Mouse (Mus musculus) limb, embryonic 11.5 days (tissue): ENCODE results near the gene Focad. TPM values are rescaled to one million over a fixed set of nuclear protein-coding genes. Genes with fewer than 3 reads are reported as not detected.
"Not testable (repeated sequence)": the region's sequence is repeated elsewhere in the genome, so short reads cannot be mapped to it uniquely, and the experiment has no call there.

Experiments used
- ATAC-seq: fragments of 200-750 bp; cut with Nextera tagmentation; 2 replicates; pipeline ENCODE4 v1.8.0; 2017; ENCODE audit warnings: low read depth; ENCODE audit not compliant: insufficient number of reproducible peaks, low FRiP score, low TSS enrichment
- DNase-seq: peaks from one replicate; pipeline ENCODE4 v3.0.0-alpha.2; 2015; ENCODE audit warnings: low spot score
- H3K27ac ChIP-seq: fragments of 300-500 bp; sonication (generic); replicated peaks from 2 replicates; pipeline ENCODE4 v1.5.1; 2014; ENCODE audit warnings: low read depth, mild to moderate bottlenecking, low read length
- H3K27me3 ChIP-seq: fragments of 300-500 bp; sonication (generic); 2 replicates; pipeline ENCODE4 v1.6.1; 2014; ENCODE audit warnings: mild to moderate bottlenecking, low read length, mixed read lengths; ENCODE audit not compliant: control insufficient read depth, insufficient read depth
- H3K36me3 ChIP-seq: fragments of 300-500 bp; sonication (generic); 2 replicates; pipeline ENCODE4 v1.6.1; 2014; ENCODE audit warnings: mild to moderate bottlenecking, low read length, moderate library complexity, mixed read lengths; ENCODE audit not compliant: control insufficient read depth, insufficient read depth
- H3K4me1 ChIP-seq: fragments of 300-500 bp; sonication (generic); 2 replicates; pipeline ENCODE4 v1.6.1; 2014; ENCODE audit warnings: low read length, mixed read lengths; ENCODE audit not compliant: control insufficient read depth, insufficient read depth
- H3K4me2 ChIP-seq: fragments of 300-500 bp; sonication (generic); 2 replicates; pipeline ENCODE4 v1.6.1; 2014; ENCODE audit warnings: low read depth, mild to moderate bottlenecking, moderate library complexity; ENCODE audit not compliant: severe bottlenecking
- H3K4me3 ChIP-seq: fragments of 300-500 bp; sonication (generic); 2 replicates; pipeline ENCODE4 v1.5.1; 2014; ENCODE audit warnings: low read depth, low read length
- H3K9ac ChIP-seq: fragments of 300-500 bp; sonication (generic); 2 replicates; pipeline ENCODE4 v1.6.1; 2014; ENCODE audit warnings: mild to moderate bottlenecking, low read length
- H3K9me3 ChIP-seq: fragments of 300-500 bp; sonication (generic); 2 replicates; pipeline ENCODE4 v1.6.1; 2016; ENCODE audit warnings: low read length; ENCODE audit not compliant: control insufficient read depth
- WGBS: fragments of 180-500 bp; shearing (Covaris S2); extraction: QIAGEN DNeasy Blood & Tissue Kit; methylation state at CpG from one replicate; pipeline ENCODE4 v1.1.7; 2014; 5-methylcytosine and 5-hydroxymethylcytosine counted together
- polyA plus RNA-seq: library from polyadenylated mRNA; unstranded; fragments of >200 nt; fragmentation: Nextera tagmentation; extraction: Ambion mirVana; gene quantifications from 2 replicates; pipeline ENCODE4 v1.2.1, GENCODE M21; 2014

Gene Focad
- polyA plus RNA-seq, 1 experiment from 2014 or later, result 13.9 TPM

GRCm38 (mm10) chr4:88390596-88390995 is 296.2 kb downstream of the Focad start:
- not testable (repeated sequence) for H3K4me1 ChIP-seq, ATAC-seq, H3K27ac ChIP-seq, DNase-seq, H3K9me3 ChIP-seq, H3K4me3 ChIP-seq, H3K27me3 ChIP-seq, H3K36me3 ChIP-seq, H3K4me2 ChIP-seq, H3K9ac ChIP-seq
- 100% methylated on average over 1 of the region's 1 CpGs for WGBS

DNA sequence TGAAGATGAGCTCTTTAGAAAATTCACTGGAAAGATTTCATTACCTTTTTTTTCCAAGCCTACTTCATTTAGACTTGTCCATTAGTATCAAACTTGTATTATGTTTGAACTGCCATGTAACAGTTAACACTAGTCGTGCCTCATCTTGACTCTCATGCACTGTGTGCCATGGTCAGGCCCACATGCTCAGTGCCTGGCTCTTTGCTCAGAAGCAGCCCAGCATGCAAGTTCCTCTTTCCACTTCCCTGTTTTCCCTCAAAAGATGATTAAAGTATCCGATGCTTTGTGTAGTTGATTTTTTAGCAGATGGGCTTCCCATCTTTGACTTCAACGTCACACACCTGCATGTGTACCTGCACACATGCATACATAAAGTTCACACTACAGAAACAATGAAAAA is 301.3 kb downstream of the Focad start:
- H3K4me1 ChIP-seq, result no peaks in the 10 kb centered on the region
- no peak overlapping the region for H3K4me2 ChIP-seq
- H3K36me3 ChIP-seq, result no peaks in the 10 kb centered on the region
- no peaks in the 10 kb centered on the region for H3K9me3 ChIP-seq
- no peak overlapping the region for H3K27ac ChIP-seq
- H3K27me3 ChIP-seq, result no peaks in the 10 kb centered on the region
- H3K4me3 ChIP-seq, result no peak overlapping the region
- no peak for DNase-seq
- no peak overlapping the region for H3K9ac ChIP-seq
- ATAC-seq, result no peak
- 92% methylated on average over 3 of the region's 3 CpGs for WGBS

GRCm38 (mm10) chr4:88396995-88397521 is 302.6 kb downstream of the Focad start:
- Histone ChIP-seq H3K4me1 (no peaks in the 10 kb centered on the region), H3K4me3 (no peak overlapping the region), H3K27ac (no peak overlapping the region), H3K27me3 (no peaks in the 10 kb centered on the region), H3K4me2 (no peak overlapping the region), H3K9ac (no peak overlapping the region), H3K36me3 (no peaks in the 10 kb centered on the region), H3K9me3 (no peaks in the 10 kb centered on the region)
- WGBS, result 83% methylated on average over 6 of the region's 6 CpGs
- no peak for DNase-seq
- ATAC-seq, result no peak

- no peak overlapping the region for H3K27ac ChIP-seq
- no peak overlapping the region for H3K4me2 ChIP-seq
- DNase-seq (no peak), ATAC-seq (no peak)
- WGBS, result 78% methylated on average over 9 of the region's 9 CpGs
- no peaks in the 10 kb centered on the region for H3K4me1 ChIP-seq
- no peak overlapping the region for H3K9ac ChIP-seq
- no peaks in the 10 kb centered on the region for H3K36me3 ChIP-seq
- H3K4me3 ChIP-seq, result no peak overlapping the region
- H3K9me3 ChIP-seq, result no peaks in the 10 kb centered on the region
- H3K27me3 ChIP-seq, result no peaks in the 10 kb centered on the region
These were observed 306.0 kb downstream of the Focad start for GRCm38 (mm10) chr4:88400302-88400991.

DNA sequence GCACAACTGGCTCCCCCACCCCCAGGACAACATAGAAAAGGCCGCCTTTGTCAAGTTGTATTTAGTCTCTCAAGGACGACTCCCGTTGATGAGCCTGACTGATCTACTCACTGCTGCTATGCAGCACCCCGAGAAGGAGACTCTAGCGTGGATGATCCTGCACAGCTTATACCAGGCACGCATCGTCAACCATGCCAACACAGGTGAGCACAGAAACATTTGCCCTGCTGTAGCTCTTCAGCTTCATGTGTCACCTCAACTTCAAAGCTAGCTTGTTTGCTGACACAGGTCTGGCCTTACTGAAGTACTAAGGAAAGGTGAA is 306.5 kb downstream of the Focad start:
- no peaks in the 10 kb centered on the region for H3K9me3 ChIP-seq
- no peak for ATAC-seq
- no peak overlapping the region for H3K4me3 ChIP-seq
- DNase-seq, result no peak
- 92% methylated on average over 7 of the region's 7 CpGs for WGBS
- H3K4me1 ChIP-seq, result no peaks in the 10 kb centered on the region
- H3K9ac ChIP-seq, result no peak overlapping the region
- no peaks in the 10 kb centered on the region for H3K36me3 ChIP-seq
- no peaks in the 10 kb centered on the region for H3K27me3 ChIP-seq
- H3K4me2 ChIP-seq, result no peak overlapping the region
- H3K27ac ChIP-seq, result no peak overlapping the region

DNA sequence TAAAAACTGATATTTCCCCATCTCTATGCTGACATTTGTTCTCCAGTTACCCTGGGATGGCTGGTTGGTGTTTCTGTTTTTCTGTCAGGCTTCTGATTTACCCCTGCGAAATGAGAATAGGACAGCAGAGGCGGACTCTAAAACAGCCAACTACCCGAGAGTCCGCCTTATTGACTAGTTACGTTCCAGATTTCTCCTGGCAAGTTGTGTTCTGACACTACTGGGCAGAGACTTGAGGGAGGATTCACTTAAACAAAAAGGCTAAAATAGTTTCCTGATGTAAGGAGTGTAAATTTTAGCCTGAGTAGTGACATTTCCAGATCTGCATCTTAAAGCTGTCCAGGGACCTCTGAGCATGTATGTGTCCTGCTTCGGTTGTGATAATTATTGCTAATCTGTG is 308.5 kb downstream of the Focad start:
- no peak for DNase-seq
- no peak for ATAC-seq
- Histone ChIP-seq H3K9ac (no peak overlapping the region), H3K27ac (no peak overlapping the region), H3K4me2 (no peak overlapping the region), H3K4me1 (no peaks in the 10 kb centered on the region), H3K9me3 (no peaks in the 10 kb centered on the region), H3K27me3 (no peaks in the 10 kb centered on the region), H3K4me3 (no peak overlapping the region), H3K36me3 (no peaks in the 10 kb centered on the region)
- 90% methylated on average over 6 of the region's 6 CpGs for WGBS

DNA sequence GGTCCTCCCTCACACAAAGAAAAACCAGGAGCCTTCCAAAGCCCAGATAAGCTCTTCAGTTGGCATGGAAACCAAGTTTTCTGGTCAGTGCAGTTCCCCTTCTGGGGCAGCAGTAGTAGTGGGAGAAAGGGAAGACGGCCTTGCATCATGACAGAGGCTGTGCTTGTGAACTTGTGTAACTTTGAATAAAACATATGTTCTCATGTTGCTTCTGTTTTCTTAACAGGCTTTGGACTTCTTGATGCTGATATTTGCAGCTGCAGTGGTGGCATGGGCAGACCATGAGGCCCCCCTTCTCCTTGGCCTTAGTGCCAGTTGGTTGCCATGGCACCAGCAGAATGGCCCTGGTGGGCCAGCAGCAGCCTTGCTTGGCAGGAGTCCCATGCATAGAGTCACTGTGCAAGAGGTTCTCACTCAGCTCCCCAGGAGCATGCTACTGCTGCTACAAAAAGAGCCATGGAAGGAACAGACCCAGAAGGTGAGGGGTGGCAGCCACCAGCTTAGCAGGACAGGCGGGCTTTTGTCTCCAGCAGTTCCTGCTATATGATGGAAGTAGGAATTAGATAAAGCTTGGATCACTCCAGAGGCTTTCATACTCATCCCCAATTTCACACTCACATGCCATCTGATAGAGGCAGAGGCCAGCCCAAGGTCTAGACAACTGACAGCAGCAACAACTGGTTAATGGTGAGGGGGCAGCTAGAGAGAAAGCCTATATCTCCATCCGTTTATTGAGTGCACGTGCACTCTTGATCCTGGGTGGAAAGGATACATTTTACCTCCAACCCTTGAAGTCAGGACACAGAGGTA is 312.7 kb downstream of the Focad start:
- Histone ChIP-seq H3K4me3 (no peak overlapping the region), H3K4me2 (no peak overlapping the region), H3K4me1 (no peaks in the 10 kb centered on the region), H3K9ac (no peak overlapping the region), H3K27me3 (no peaks in the 10 kb centered on the region), H3K36me3 (no peaks in the 10 kb centered on the region), H3K9me3 (no peaks in the 10 kb centered on the region), H3K27ac (no peak overlapping the region)
- DNase-seq (no peak), ATAC-seq (no peak)
- WGBS, result 94% methylated on average over 4 of the region's 4 CpGs

DNA sequence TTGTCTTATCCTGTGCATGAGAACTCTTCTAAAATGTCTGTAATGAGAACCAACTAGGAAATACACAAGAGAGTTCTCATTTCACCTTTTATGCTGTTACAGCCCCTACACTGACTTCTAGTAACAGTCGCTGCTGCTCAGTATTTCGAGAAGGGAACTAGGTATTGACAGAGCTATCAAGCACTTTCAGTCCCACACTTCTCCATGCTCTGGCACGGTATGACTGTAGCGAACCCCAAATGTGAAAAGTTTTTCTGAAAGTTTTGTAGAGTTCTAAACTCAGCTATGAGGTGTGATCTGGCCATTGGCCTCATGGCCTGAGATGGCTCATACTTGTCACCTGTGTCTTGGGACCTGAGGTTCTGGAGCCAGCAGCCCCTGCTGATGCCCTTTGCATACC is 314.9 kb downstream of the Focad start:
- H3K27me3 ChIP-seq, result no peaks in the 10 kb centered on the region
- WGBS, result 96% methylated on average over 4 of the region's 4 CpGs
- H3K36me3 ChIP-seq, result no peaks in the 10 kb centered on the region

More for the DNA sequence above, 314.9 kb downstream of the Focad start:
- Histone ChIP-seq H3K9me3 (no peaks in the 10 kb centered on the region), H3K4me1 (no peaks in the 10 kb centered on the region), H3K4me2 (no peak overlapping the region), H3K9ac (no peak overlapping the region), H3K27ac (no peak overlapping the region), H3K4me3 (no peak overlapping the region)
- DNase-seq (no peak), ATAC-seq (no peak)
